Mouse (Mus musculus) heart, adult 2 months (tissue): Measurements from ENCODE around the gene Col25a1.

Experiments used
- CTCF ChIP-seq: fragments of 200-600 bp; IDR thresholded peaks from 2 replicates; pipeline ENCODE4 v1.8.1; 2022; ENCODE audit warnings: antibody characterized with exemption, mild to moderate bottlenecking, moderate library complexity
- POLR2A ChIP-seq: fragments of 200-500 bp; IDR thresholded peaks from 2 replicates; pipeline ENCODE4 v1.6.1; 2011; ENCODE audit warnings: mild to moderate bottlenecking, low read depth, low read length, control low read depth; ENCODE audit not compliant: insufficient read depth

GRCm38 (mm10) chr3:130366917-130367610 is 235.8 kb downstream of the Col25a1 start:
- TF ChIP-seq POLR2A (no peak), CTCF (no peak)
